Mouse (Mus musculus): ENCODE measurements around the gene Cldn14. TPM values are rescaled to one million over a fixed set of nuclear protein-coding genes. Genes with fewer than 3 reads are reported as not detected.
"Not testable (repeated sequence)": the region's sequence is repeated elsewhere in the genome, so short reads cannot be mapped to it uniquely, and the experiment has no call there.

The Cldn14 gene
- total RNA-seq (2021), result 2.4 TPM in 1 of 2 replicates, not detected in the other
- long read RNA-seq, experiment 1, result 0 reads
- long read RNA-seq, experiment 2, partial matches to known transcripts, result 0 of 3 reads
- long read RNA-seq, experiment 2, other reads (novel, unspliced or antisense), result 0 of 3 reads

DNA sequence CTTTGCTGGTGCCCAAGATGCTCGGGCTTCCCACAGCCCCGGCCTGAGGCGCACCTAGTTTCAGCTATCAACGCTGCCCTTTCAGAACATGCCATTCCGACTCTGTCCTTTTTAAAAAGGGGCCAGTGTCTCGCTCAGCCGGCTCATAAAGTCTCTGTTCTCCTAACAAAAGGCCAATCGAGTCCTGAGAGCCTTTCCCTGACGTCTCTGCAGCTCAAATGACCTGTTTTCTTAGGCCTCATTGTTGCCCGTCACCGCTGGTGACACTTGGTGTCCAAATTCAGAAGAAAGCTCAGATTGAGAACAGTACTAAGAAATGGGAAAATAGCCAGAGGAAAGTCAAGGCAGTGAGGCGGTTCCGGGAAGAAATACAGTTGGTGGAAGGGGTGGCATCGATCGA lies at the start of gene Cldn14:
Cldn14 (minus strand) TSS at position 101 of the 400 bp plus-strand sequence.
- DNase-seq, result no peak

GRCm38 (mm10) chr16:94055576-94055975 lies 46.9 kb upstream of the Cldn14 start:
- DNase-seq, result no peak

- no peak for DNase-seq
Observed at GRCm38 (mm10) chr16:94055176-94055575, 46.5 kb upstream of the Cldn14 start.

GRCm38 (mm10) chr16:94050368-94050767 lies 41.7 kb upstream of the Cldn14 start:
- no peak for DNase-seq

DNA sequence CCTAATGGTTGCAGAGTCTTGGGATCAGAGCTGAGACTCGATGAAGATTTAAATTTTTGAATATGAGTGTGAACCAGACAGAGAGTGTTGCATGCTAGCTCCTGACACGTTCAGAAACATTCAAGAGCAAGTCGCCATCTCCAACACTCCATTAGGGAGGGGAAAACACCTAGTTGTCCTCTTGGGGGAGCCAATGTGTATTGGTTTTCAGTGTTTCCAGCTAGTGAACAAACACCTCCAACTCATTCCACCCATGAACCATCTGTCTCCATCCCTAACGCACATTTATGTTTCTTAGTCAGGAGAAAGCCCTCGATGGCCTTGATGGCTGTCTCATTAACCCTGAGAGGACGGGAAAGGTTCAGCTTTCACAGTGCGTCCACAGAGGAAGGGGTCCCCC lies 36.4 kb upstream of the Cldn14 start:
- no peak for DNase-seq

GRCm38 (mm10) chr16:94043797-94044196 lies 35.2 kb upstream of the Cldn14 start:
- DNase-seq, result no peak

DNA sequence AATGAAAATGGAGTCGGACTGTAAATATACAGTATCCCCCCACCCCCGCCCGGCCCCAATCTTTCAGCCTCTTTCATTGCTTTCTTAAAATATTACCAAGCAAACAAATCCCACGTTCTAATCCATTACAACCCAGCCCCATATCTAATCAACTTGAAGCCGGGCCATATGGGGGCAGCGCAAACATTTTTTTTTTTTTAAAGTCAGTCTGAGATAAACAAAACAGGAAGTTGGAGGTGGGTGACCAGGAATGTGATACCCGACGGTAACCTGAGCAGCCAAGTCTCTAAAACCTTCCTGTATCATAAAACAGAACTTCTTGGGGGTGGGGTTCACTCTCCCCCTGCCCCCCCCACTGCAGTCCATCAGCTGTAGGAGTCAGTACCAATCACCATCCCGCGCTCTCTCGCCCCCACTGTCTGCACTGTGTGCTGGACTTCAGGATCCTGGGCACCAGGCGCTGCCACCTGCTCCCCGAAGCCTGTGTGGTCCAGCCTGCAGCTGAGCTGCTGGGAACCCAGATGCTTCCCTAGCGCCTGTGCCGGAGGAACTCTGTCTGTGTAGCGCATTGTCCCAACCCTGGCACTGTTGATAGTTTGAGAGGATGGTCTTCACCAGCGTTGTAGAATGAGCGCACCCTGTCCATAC lies 32.6 kb upstream of the Cldn14 start:
- DNase-seq, result no peak

DNA sequence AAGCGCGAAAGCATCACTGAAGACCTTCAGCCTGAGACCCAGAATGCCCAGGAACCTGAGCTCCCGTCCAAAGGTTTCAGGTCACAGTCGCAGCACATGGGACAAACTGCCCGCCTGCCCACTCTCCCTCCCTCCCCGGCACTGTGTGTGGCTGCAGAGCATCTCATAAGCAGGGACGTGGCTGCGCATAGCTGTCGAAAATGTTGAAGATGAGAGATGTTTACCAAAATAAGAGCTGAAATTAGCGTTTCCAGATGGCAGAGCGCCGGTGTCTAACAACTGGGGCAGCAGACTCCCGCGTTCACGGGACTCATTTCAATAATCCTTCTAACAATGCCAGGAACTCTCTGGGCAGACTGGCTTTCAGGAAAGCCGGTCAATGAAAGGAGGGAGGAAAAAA lies 31.8 kb upstream of the Cldn14 start:
- no peak for DNase-seq

DNA sequence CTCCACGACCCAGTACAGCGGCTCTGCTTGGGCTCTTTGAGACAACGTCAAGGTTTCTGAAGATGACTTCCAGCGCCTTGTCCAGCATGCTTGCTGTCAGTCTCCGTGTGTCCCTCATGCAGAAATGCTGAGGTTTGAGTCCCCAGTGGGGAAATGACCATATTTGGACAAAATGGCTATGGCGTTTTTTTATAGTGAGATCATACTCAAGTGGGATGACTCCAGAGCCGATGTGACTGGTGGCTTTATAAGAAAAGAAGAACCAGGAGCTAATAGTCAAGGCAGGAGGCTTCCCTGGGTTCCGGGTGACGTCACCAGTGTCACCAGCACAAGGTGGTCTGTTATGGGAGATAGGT lies 30.3 kb upstream of the Cldn14 start:
- no peak for DNase-seq

GRCm38 (mm10) chr16:94038272-94038985 lies 29.8 kb upstream of the Cldn14 start:
- peak; percentile 79 for DNase-seq

- no peak for DNase-seq
Observed at GRCm38 (mm10) chr16:94037280-94037679, 28.6 kb upstream of the Cldn14 start.

- no peak for DNase-seq
Observed at GRCm38 (mm10) chr16:94034152-94034551, 25.5 kb upstream of the Cldn14 start.

DNA sequence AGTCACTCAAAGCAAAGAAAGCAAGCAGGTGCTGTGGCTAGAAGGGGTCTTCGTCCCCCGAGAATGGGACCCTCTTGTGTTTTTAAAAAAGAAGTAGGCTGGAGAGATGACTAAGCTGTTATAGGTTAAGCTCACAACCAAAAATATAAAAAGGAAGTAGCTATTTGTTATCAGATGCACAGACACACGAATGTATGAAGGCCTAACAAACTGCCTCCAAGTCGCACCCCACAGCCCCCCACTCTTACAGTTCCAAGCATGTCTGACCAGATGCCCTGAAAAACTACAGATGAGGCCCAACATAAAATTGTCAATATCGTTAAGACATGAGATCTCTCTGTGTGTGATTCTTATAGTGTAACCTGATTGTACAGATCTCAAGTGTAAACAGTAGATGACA lies 23.6 kb upstream of the Cldn14 start:
- no peak for DNase-seq

GRCm38 (mm10) chr16:94023352-94024280 lies 15.0 kb upstream of the Cldn14 start:
- DNase-seq, result no peak

- DNase-seq, result not testable (repeated sequence)
Observed at GRCm38 (mm10) chr16:94019725-94020124, 11.1 kb upstream of the Cldn14 start.

DNA sequence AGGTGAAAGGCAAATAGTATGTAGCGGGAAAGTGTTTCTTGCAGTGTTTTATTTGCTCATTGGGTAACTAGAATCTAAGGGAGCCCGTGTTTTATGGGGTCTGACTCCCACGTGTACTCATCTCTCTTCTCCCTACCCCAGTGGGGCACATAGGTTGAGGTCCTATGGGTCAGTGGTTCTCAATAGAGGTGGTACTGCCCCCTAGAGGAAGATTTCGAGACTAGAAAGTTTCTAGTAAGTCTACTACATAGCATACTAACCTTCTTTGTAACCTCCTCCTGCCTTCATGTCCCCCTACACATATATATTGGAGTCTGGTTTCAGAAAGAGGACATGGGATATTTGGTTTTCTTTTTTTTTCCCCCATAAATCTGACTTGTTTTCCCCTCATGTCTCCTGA lies 9.3 kb upstream of the Cldn14 start:
- no peak for DNase-seq

GRCm38 (mm10) chr16:94014489-94015096 lies 6.0 kb upstream of the Cldn14 start:
- DNase-seq, result no peak

GRCm38 (mm10) chr16:94013328-94014086 lies 4.9 kb upstream of the Cldn14 start:
- not testable (repeated sequence) for DNase-seq

DNA sequence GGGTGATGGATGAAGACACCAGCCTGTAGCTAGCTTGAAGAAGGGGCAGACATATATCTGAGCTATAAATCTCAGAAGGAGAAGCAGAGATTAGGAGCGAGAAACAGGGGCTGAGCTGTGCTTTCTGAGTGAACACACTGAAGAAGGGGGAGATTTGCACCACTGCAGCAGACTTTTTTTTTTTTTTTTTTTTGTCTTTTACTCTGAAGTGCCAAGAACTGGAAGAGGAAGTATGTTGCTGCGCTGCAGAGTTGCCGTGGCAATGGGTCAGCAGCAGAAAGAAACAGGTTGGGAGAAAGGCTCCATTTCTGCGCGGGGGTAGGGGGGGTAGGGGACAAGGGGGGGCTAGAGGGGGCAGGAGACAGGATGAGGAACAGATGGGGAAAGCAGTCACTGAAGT lies 2.6 kb upstream of the Cldn14 start:
- DNase-seq, result no peak

GRCm38 (mm10) chr16:94010633-94011032 lies 2.0 kb upstream of the Cldn14 start:
- no peak for DNase-seq

DNA sequence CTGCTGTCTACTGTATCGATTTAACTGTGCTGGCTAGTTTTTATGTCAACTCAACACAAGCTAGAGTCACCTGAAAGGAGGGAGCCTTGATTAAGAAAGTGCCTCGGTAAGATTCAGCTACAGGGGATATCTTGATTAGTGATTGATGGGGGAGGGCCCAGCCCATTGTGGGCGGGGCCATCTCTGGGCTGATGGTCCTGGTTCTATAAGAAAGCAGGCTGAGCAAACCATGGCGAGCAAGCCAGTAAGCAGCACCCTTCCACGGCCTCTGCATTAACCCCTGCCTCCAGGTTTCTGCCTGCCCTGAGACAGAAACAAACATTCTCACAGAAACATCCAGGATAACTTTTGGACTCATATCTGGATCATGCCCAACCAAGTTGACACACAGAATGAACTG lies 1.5 kb upstream of the Cldn14 start:
- DNase-seq, result no peak

GRCm38 (mm10) chr16:94009356-94009755 lies 719 bp upstream of the Cldn14 start:
- DNase-seq, result no peak

Data from adrenal gland, postnatal 14 days (tissue).